Mouse (Mus musculus): ENCODE measurements around the gene Lce1a1.

Lce1a1 gene

GRCm38 (mm10) chr3:92648207-92648606, at the start of gene Lce1a1:
Lce1a1 (minus strand) TSS chr3:92648307.
- no peak for DNase-seq (ENCODE audit: low spot score in 2 of 2)

GRCm38 (mm10) chr3:92694613-92695012, 46.5 kb upstream of the Lce1a1 start:
- DNase-seq (ENCODE audit: low spot score in 2 of 2): no peak

- no peak for DNase-seq (ENCODE audit: low spot score in 2 of 2)
Measured at GRCm38 (mm10) chr3:92691688-92692087, 43.6 kb upstream of the Lce1a1 start.

- peak in 1 of 2 experiments; percentile 10 for DNase-seq (ENCODE audit: low spot score in 2 of 2)
Measured at GRCm38 (mm10) chr3:92689154-92689553, 41.0 kb upstream of the Lce1a1 start.

DNA sequence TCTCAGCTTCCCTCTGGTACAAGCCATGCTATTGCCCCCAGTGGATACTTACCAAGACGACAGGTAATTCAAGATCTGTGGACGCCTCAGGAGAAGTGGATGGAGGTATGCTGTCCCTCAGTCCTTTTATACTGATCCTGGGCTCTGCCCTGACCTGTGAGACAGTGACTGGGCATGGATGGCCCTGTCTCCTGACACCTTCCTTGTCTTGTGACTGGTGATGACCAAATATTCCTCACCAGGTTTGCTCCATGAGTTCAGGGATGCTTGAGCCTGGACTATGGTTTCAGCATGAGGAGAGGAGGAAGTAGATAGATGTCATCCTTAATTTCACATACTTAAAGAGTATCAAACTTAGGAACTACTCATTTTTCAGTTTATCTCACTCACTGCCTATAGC, 39.0 kb upstream of the Lce1a1 start, which contains the start of gene Lce1d:
Gene Lce1d (minus strand): TSS at position 101 of the 400 bp plus-strand sequence.
- DNase-seq (ENCODE audit: low spot score in 2 of 2): no peak

GRCm38 (mm10) chr3:92678947-92679346, 30.8 kb upstream of the Lce1a1 start, which contains the start of gene Lce1c:
Lce1c (plus strand) TSS chr3:92679247.
- DNase-seq (ENCODE audit: low spot score in 2 of 2): no peak

DNA sequence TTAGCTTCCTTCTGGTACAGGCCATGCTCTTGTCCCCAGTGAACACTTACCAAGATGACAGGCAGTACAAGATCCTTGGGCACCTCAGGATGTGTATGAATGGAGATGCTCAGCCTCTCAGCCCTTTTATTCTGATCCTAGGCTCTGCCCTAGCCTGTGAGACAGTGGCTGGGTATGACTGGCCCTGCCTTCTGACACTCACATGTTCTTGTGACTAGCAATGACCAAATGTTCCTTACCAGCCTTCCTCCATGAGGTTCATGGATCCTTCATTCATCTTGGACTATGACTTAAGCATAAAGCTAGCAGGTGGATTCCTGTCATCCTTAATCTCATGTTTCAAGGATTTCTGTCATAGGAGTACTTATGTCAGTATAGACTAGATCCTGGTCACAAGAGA, 22.1 kb upstream of the Lce1a1 start, which contains the start of gene Lce1a2:
Gene Lce1a2 (minus strand): TSS at position 101 of the 400 bp plus-strand sequence.
- no peak for DNase-seq (ENCODE audit: low spot score in 2 of 2)

DNA sequence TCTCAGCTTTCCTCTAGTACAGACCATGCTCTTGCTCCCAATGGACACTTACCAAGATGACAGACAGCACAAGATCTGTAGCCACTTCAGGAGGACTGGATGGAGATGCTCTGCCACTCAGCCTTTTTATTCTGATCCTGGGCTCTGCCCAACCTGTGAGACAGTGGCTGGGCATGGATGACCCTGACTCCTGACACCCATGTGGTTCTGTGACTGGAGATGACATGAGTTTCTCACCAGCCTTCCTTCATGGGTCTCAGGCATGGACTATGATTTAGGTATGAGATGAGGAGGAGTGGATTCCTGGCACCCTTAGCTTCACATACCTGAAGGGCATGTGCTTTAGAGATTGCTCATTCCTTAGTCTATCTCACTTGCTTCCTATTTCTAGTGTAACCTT, 8.7 kb upstream of the Lce1a1 start, which contains the start of gene Lce1b:
Gene Lce1b (minus strand): TSS at position 101 of the 400 bp plus-strand sequence.
- DNase-seq (ENCODE audit: low spot score in 2 of 2): no peak

DNA sequence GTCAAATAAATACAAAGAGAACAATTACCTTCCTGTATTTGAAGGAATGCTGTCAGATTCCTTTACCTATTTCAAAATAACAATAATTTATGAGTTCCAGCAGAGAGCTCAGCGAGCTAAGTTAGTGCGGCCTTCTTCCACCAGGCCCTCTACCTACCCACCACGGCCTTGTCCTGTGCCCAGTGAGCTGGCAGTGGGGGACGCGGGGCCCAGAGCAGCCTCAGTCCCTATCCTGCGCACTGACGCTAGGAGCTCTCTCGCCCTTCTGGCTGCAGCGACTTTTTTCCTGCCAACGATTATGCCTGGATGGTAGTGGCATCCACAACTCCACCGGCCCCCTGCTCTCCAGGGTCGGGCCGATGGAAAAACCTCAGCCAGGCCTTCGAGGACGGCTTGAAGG, 8.3 kb downstream of the Lce1a1 start:
- DNase-seq (ENCODE audit: low spot score in 2 of 2): no peak

- DNase-seq (ENCODE audit: low spot score in 2 of 2): no peak
Measured at GRCm38 (mm10) chr3:92638653-92638991, 9.5 kb downstream of the Lce1a1 start.

- no peak for DNase-seq (ENCODE audit: low spot score in 2 of 2)
Measured at GRCm38 (mm10) chr3:92637745-92638652, 10.1 kb downstream of the Lce1a1 start.

GRCm38 (mm10) chr3:92621560-92621959, 26.5 kb downstream of the Lce1a1 start, which contains the start of gene Lce6a:
Lce6a (minus strand) TSS chr3:92621660.
- DNase-seq (ENCODE audit: low spot score in 2 of 2): no peak

DNA sequence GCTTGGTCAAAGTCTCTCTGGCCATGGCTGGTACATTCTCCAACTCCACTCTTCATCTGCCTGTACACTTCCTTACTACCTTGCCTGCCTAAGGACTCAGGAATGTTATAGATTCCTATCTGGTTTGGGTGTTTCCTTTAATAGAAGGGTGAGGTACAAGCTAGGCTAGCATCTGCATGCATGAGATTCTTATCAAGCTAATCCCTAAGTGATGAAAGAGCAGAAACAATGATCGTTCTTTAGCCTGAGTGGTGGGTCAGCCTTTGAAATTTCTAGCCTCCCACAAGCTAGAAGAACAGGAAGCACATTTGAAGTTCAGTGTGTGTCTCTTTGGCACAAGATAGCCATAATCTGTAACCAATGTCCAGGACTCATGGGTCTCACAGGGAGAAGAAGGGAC, 38.3 kb downstream of the Lce1a1 start:
- no peak for DNase-seq (ENCODE audit: low spot score in 2 of 2)

GRCm38 (mm10) chr3:92607392-92607791, 40.7 kb downstream of the Lce1a1 start, which contains the start of gene 2210017I01Rik:
2210017I01Rik (minus strand) TSS chr3:92607492.
- DNase-seq (ENCODE audit: low spot score in 2 of 2): no peak

GRCm38 (mm10) chr3:92602169-92602568, 45.9 kb downstream of the Lce1a1 start:
- no peak for DNase-seq (ENCODE audit: low spot score in 2 of 2)

- DNase-seq (ENCODE audit: low spot score in 2 of 2): no peak
Measured at GRCm38 (mm10) chr3:92600456-92600855, 47.7 kb downstream of the Lce1a1 start.

DNA sequence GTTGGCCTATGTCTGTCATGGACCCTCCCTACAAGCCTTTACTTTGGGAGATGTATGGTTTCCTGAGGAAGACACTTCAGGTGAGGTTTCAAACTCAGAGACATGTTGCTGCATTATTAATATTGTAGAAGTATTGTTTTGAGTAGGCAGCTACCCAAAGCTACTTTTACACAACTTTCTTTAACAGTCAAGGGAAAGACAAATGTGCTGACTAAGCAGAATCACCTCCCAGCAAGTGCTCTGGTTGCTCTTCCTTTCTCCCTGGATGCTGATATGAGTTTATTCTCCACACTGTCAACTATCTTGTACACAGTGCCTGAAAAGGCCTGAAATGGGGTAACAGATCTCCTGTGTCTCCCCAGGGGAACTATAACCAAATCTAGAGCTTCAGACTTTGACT, 48.1 kb downstream of the Lce1a1 start:
- no peak for DNase-seq (ENCODE audit: low spot score in 2 of 2)

DNA sequence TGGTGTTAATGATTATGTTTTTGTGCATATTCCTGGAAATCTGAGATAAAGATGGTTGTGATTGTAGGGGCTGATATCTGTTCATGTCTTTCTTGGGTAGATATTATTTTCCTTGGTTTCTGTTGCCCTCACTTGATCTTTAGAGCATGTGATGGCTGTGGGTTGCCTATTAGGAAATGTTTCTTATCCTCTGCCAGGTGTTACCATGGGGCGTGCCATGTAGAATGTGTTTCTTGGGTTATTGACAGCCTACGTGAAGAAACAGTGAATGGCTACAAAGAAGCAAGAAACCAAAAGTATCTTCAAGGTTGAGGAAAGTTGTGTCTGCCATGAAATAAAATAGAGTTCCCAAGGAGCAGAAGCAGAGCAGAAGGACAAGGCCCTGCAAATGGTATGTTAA, 49.7 kb downstream of the Lce1a1 start:
- no peak for DNase-seq (ENCODE audit: low spot score in 2 of 2)

All from spleen, postnatal 14 days (tissue).